Mouse (Mus musculus): ENCODE results near the gene Proser1.

DNA sequence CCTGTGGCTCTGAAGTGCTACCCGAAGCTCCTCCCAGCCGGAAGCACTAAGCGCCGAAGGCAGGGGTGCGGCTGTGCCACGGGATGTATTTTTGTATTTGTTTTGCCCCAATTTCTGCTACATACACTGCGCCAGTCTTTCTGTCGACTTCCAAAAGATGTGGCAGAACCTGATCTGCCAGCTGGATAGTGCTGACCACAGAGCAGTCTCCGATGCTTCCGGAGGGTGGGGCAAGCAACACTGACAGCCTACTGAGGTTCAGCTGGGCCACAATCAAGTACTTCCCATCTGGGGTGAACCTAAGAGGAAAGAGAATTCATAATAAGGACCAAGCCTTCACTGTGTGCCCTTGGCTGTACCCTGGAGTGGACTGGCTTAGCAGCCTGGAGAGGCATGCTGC lies 11.1 kb upstream of the Proser1 start:
- TF ChIP-seq CTCF (IDR thresholded peaks at IDR 0.05; ENCODE audit: control insufficient read depth, insufficient read depth, insufficient replicate concordance, low read depth, low read length) (no peak), POLR2A (IDR thresholded peaks at IDR 0.05; ENCODE audit: control insufficient read depth, low read depth, low read length) (no peak)
